10 mouse cellular contexts compared by ENCODE assay signal in the genomic region with DNA sequence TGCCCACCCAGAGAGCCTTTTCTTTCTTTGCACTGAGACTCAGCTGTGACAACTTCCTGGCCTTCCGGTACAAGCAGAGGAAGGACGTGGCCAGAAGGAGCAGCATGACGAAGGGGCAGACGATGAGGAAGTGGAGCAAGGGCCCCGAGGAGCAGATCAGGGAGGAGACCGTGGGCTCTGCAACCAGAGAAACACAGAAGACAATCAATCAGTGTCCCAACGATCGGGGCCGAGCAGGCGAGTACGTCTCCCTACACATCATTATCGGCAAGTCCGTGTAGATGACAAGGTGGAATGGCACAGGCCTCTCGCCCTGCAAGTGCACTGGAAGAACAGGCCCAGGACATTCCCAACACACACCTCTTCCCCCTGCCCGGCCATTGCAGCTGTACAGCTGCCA. TPM values are rescaled to one million over a fixed set of nuclear protein-coding genes. Genes with fewer than 3 reads are reported as not detected.
DNase-seq lines count a peak whose midpoint lies in the region; ATAC-seq and TF ChIP-seq lines count a peak whose summit lies in the region.
"Had no signal": no experiment of that assay in that cellular context is flagged by ENCODE, and none has a peak within 500 bp of the region (broad histone marks: within the 10 kb centered on the region; RNA-seq: fewer than 3 reads in every experiment).

No protein-coding gene starts in this region.

- no peak for TF ChIP-seq CTCF in kidney, adult 2 months (conservative IDR thresholded peaks at IDR 0.05; ENCODE audit: insufficient read depth, insufficient read length, low read depth, low read length)

- no peaks in the 10 kb centered on the region for H3K27me3 ChIP-seq in kidney, adult 2 months (replicated peaks; ENCODE audit: control insufficient read depth, insufficient read depth, low read length)
- H3K27me3 ChIP-seq in forebrain, embryonic 15.5 days = no peaks in the 10 kb centered on the region

- H3K4me3 ChIP-seq in kidney, adult 2 months (ENCODE audit: insufficient read depth, low read depth, low read length) = peak overlapping the region; percentile 7; the same call in 1 of the 2 replicates
- H3K4me3 ChIP-seq in forebrain, embryonic 15.5 days = no peak overlapping the region
- H3K4me3 ChIP-seq: erythroblast, embryonic 14.5 days had no signal

- WGBS in kidney, adult 2 months = 31% methylated on average over 15 of the region's 15 CpGs
- 89% methylated on average over 15 of the region's 15 CpGs for WGBS in forebrain, embryonic 15.5 days

- H3K4me2 ChIP-seq in forebrain, embryonic 15.5 days (replicated peaks) = no peak overlapping the region

- H3K9ac ChIP-seq in forebrain, embryonic 15.5 days (replicated peaks) = no peak overlapping the region

- TF ChIP-seq POLR2A in kidney, adult 2 months (IDR thresholded peaks at IDR 0.05; ENCODE audit: low read depth, low read length) = no peak

- H3K27ac ChIP-seq in kidney, adult 2 months (ENCODE audit: insufficient read depth, low read depth, low read length) = no peak overlapping the region
- H3K27ac ChIP-seq in forebrain, embryonic 15.5 days (replicated peaks) = no peak overlapping the region

- H3K9me3 ChIP-seq in forebrain, embryonic 15.5 days = no peaks in the 10 kb centered on the region

- peaks cover 3% of the 10 kb centered on the region; the same call in 1 of the 2 replicates for H3K4me1 ChIP-seq in kidney, adult 2 months (ENCODE audit: control insufficient read depth, insufficient read depth, low read length)
- no peaks in the 10 kb centered on the region for H3K4me1 ChIP-seq in forebrain, embryonic 15.5 days

- ATAC-seq in megakaryocyte, adult 5-6 weeks (ENCODE audit: poor library complexity, severe bottlenecking) = peak; percentile 86
- no peak for ATAC-seq in forebrain, embryonic 15.5 days (replicated peaks)

- no peaks in the 10 kb centered on the region for H3K36me3 ChIP-seq in kidney, adult 2 months (ENCODE audit: control insufficient read depth, insufficient read depth, low read length)
- no peaks in the 10 kb centered on the region for H3K36me3 ChIP-seq in forebrain, embryonic 15.5 days

- DNase-seq in embryo, embryonic 10 days (ENCODE audit: low spot score) = peak; percentile 14
- DNase-seq in embryo, embryonic 9.5 days (ENCODE audit: extremely low spot score) = no peak
- peak; percentile 26 to 40 for DNase-seq in adrenal gland, postnatal 36 days
- peak; percentile 30 for DNase-seq in kidney, adult 2 months
- no peak for DNase-seq in testis, postnatal 14 days (ENCODE audit: low spot score)
- DNase-seq in urinary bladder, adult 2 months (ENCODE audit: low spot score) = no peak

RNA-seq across cellular contexts. Expression of a gene that starts 24.3 kb away (rescaled TPM):
- 10 to 100 TPM in 1 of 2 experiments, 1 to 10 TPM in 1; 8.8 to 10.7 TPM for total RNA-seq in adrenal gland, postnatal 36 days (2021)
- 2.6 and 3.2 TPM in 2 replicates for polyA plus RNA-seq in kidney, adult 2 months (2012; rRNA removed)
- total RNA-seq in megakaryocyte, adult 5-6 weeks (2015) = 16.0 and 20.7 TPM in 2 replicates
- 23.8 and 24.6 TPM in 2 replicates for total RNA-seq in megakaryocyte, adult 5-6 weeks (2017)
- polyA plus RNA-seq in forebrain, embryonic 15.5 days (2015; fragmentation: Nextera tagmentation; extraction: Ambion mirVana) = 6.7 and 8.0 TPM in 2 replicates
- 7.2 and 8.2 TPM in 2 replicates for polyA plus RNA-seq in urinary bladder, adult 2 months (2012; rRNA removed)

RNA-seq across cellular contexts. Expression of a gene that starts 35.6 kb away (rescaled TPM):
- total RNA-seq in adrenal gland, postnatal 36 days (2021) = under 1 TPM; 0.10 to 0.20 TPM
- polyA plus RNA-seq in kidney, adult 2 months (2012; rRNA removed) = 0.03 and 0.16 TPM in 2 replicates
- total RNA-seq in megakaryocyte, adult 5-6 weeks (2015) = 3.5 and 3.7 TPM in 2 replicates
- total RNA-seq in megakaryocyte, adult 5-6 weeks (2017) = 9.7 and 12.6 TPM in 2 replicates
- polyA plus RNA-seq in forebrain, embryonic 15.5 days (2015; fragmentation: Nextera tagmentation; extraction: Ambion mirVana) = 0.05 and 0.10 TPM in 2 replicates
- polyA plus RNA-seq in urinary bladder, adult 2 months (2012; rRNA removed) = 0.09 and 0.19 TPM in 2 replicates
- polyA plus RNA-seq: erythroblast, embryonic 14.5 days; stomach, embryonic 14.5 days had no signal

Comparison
In these comparisons a context has a peak if more than half of its experiments do, and no peak if none do; other contexts are left out.
1. DNase-seq: peak in embryo, embryonic 10 days (single experiment), adrenal gland, postnatal 36 days (2 of 2) and kidney, adult 2 months (single experiment); none in embryo, embryonic 9.5 days (single experiment), testis, postnatal 14 days (single experiment) and urinary bladder, adult 2 months (single experiment).